Mouse (Mus musculus) spleen, adult 2 months (tissue): Measurements from ENCODE around the gene Pxn.

ENCODE experiments used
- CTCF ChIP-seq: fragments of 200-500 bp; IDR thresholded peaks from 2 replicates; pipeline ENCODE4 v1.5.1; 2011; ENCODE audit warnings: mild to moderate bottlenecking, inconsistent platforms; ENCODE audit not compliant: insufficient read depth, insufficient read length, insufficient replicate concordance; ENCODE audit errors: extremely low read depth
- POLR2A ChIP-seq: fragments of 200-500 bp; IDR thresholded peaks from 2 replicates; pipeline ENCODE4 v1.6.1; 2011; ENCODE audit warnings: low read depth, low read length, inconsistent platforms

DNA sequence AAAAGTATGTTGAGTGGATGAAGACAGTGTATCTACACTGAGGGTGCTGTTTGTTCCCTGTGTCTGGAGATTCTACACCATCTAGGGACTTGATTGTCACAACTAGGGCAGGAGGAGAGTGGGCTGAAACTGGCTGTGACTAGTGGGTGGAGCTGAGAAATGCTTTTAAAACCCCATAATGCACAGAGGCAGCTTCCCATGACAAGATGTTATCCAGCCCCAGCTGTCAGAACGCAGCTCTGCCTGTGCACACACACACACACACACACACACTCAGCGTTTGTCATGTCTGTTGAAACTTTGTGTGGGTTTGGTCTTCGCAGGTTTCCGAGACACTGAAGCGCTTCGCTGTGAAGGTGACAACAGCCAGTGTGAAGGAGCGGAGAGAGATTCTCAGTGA lies 64.6 kb downstream of the Pxn start:
- no peak for TF ChIP-seq CTCF
- no peak for TF ChIP-seq POLR2A
